24 mouse cellular contexts compared by ENCODE assay signal in the genomic region with DNA sequence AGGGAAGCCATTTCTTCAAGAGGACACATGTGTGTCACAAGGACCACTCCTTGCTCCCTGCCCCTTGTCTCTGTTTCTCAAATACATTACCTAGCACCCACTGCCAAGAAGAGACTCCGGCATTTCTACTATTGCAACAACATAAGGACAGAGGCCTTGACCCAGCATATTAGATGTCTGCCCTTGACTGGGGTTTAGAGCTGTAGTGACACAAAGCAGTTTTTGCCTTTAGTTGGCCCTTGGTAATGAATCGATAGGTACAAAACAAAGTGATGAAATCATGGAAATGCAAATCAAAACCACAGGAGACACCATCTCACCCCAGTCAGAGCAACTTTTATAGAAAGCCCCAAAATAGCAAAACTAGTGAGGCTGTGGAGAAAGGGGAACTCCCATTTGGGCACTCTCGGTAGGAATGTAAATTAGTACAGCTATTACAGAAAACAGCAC. TPM values are rescaled to one million over a fixed set of nuclear protein-coding genes. Genes with fewer than 3 reads are reported as not detected.
A peak's percentile ranks its signal among the peaks of the same experiment; 100 is the strongest.
DNase-seq lines count a peak whose midpoint lies in the region; ATAC-seq and TF ChIP-seq lines count a peak whose summit lies in the region.
"Had no signal": no experiment of that assay in that cellular context is flagged by ENCODE, and none has a peak within 500 bp of the region (broad histone marks: within the 10 kb centered on the region; RNA-seq: fewer than 3 reads in every experiment).

No protein-coding gene starts in this region.

- dilution Hi-C loops in CH12.LX (cut with MboI; ENCODE audit: extremely low pct_ligation_motif_present, extremely low pct_unique_long_range_greater_than_20kb, low sequenced_read_pairs) = no loop called here

- no peak; the same call in none of the 2 replicates for TF ChIP-seq RAD21 in CH12.LX (IDR thresholded peaks at IDR 0.05; ENCODE audit: low read depth, low read length)

- peak overlapping the region; percentile 77 for H3K27ac ChIP-seq in CH12.LX (ENCODE audit: insufficient read depth, low read depth)
- H3K27ac ChIP-seq: embryonic facial prominence, embryonic 13.5 days; forebrain, embryonic 10.5 days; hindbrain, embryonic 10.5 days; kidney, postnatal 0 days; limb, embryonic 13.5 days; lung, embryonic 15.5 days; midbrain, embryonic 12.5 days; neural tube, embryonic 12.5 days had no signal

- H3K4me3 ChIP-seq in CH12.LX (replicated peaks in 1 of 3; ENCODE audit: low read depth in 2 of 3, low read length in 2 of 3, poor library complexity in 1 of 3) = no peak overlapping the region
- H3K4me3 ChIP-seq: embryonic facial prominence, embryonic 13.5 days; forebrain, embryonic 10.5 days; hindbrain, embryonic 10.5 days; limb, embryonic 13.5 days; lung, embryonic 15.5 days; midbrain, embryonic 12.5 days; neural tube, embryonic 12.5 days had no signal

- H3K9me3 ChIP-seq in CH12.LX (replicated peaks; ENCODE audit: low read length) = peaks cover 16% of the 10 kb centered on the region
- H3K9me3 ChIP-seq: forebrain, embryonic 10.5 days; hindbrain, embryonic 10.5 days; limb, embryonic 13.5 days; lung, embryonic 15.5 days; midbrain, embryonic 12.5 days; neural tube, embryonic 12.5 days had no signal

- peak; percentile 38 for DNase-seq in lung, postnatal 36 days
- DNase-seq in lung, postnatal 4 days = no peak
- peak; percentile 99 for DNase-seq in CH12.LX (ENCODE audit: extremely low read depth)
- no peak for DNase-seq in right cerebral cortex, postnatal 25 days
- DNase-seq in thymus, postnatal 14 days = no peak
- DNase-seq: cerebellum, adult 11-12 months; cerebellum, postnatal 36 days; gastrocnemius, postnatal 25 days; right cerebral cortex, postnatal 4 days had no signal

- H3K4me1 ChIP-seq in CH12.LX (ENCODE audit: control insufficient read depth in 1 of 2, insufficient read depth in 2 of 2) = peaks cover 29 to 56% of the 10 kb centered on the region in 2 experiments
- H3K4me1 ChIP-seq: embryonic facial prominence, embryonic 13.5 days; hindbrain, embryonic 10.5 days; limb, embryonic 13.5 days; midbrain, embryonic 12.5 days; neural tube, embryonic 12.5 days had no signal

- no peaks in the 10 kb centered on the region for H3K36me3 ChIP-seq in CH12.LX (replicated peaks in 1 of 2; ENCODE audit: control insufficient read depth in 1 of 2, insufficient read depth in 1 of 2, low read length in 1 of 2)
- H3K36me3 ChIP-seq: embryonic facial prominence, embryonic 13.5 days; forebrain, embryonic 10.5 days; hindbrain, embryonic 10.5 days; limb, embryonic 13.5 days; lung, embryonic 15.5 days; midbrain, embryonic 12.5 days; neural tube, embryonic 12.5 days had no signal

- in situ Hi-C loops in CH12.LX (cut with MboI; ENCODE audit: low pct_ligation_motif_present, low pct_unique_long_range_greater_than_20kb, low sequenced_read_pairs) = loop anchor here (5.0 to 10.0 kb wide), 2 partner anchors 105 to 292 kb away; no protein-coding TSS in a partner anchor

- ATAC-seq in hematopoietic stem cell, adult 5-6 weeks (replicated peaks in 1 of 2; ENCODE audit: insufficient read depth in 1 of 2, low FRiP score in 2 of 2, low TSS enrichment in 1 of 2, low read depth in 1 of 2, poor library complexity in 2 of 2, severe bottlenecking in 2 of 2) = peak; percentile 46 to 60; a peak in 3 of 4 replicates
- peak; percentile 71 for ATAC-seq in neutrophil, adult 5-6 weeks (ENCODE audit: extremely low read depth, insufficient number of reproducible peaks, low FRiP score, poor library complexity, severe bottlenecking)
- ATAC-seq: intestine, embryonic 16.5 days had no signal

- TF ChIP-seq EP300 in CH12.LX (IDR thresholded peaks at IDR 0.05; ENCODE audit: low read length) = peak; percentile 99

- peak overlapping the region; percentile 17 for H3K9ac ChIP-seq in CH12.LX (ENCODE audit: insufficient read depth, low read depth)
- H3K9ac ChIP-seq: embryonic facial prominence, embryonic 13.5 days; limb, embryonic 13.5 days; lung, embryonic 15.5 days; midbrain, embryonic 12.5 days; neural tube, embryonic 12.5 days had no signal

- H3K27me3 ChIP-seq in CH12.LX (replicated peaks) = peaks cover 15% of the 10 kb centered on the region
- H3K27me3 ChIP-seq: lung, embryonic 15.5 days; neural tube, embryonic 12.5 days had no signal

- TF ChIP-seq POLR2A in CH12.LX (IDR thresholded peaks at IDR 0.05; ENCODE audit: low read depth, low read length) = no peak; the same call in 1 of the 2 replicates

- peak overlapping the region; percentile 71 for H3K4me2 ChIP-seq in CH12.LX (ENCODE audit: insufficient read depth, low read depth, poor library complexity, severe bottlenecking)
- H3K4me2 ChIP-seq: embryonic facial prominence, embryonic 13.5 days; heart, embryonic 11.5 days; limb, embryonic 13.5 days; lung, embryonic 15.5 days; midbrain, embryonic 12.5 days; neural tube, embryonic 12.5 days had no signal

- H3K79me2 ChIP-seq in CH12.LX (replicated peaks; ENCODE audit: control insufficient read depth, extremely low read depth, insufficient read depth, poor library complexity, severe bottlenecking) = no peaks in the 10 kb centered on the region

- TF ChIP-seq CTCF in CH12.LX (conservative IDR thresholded peaks at IDR 0.05 in 1 of 2, IDR thresholded peaks at IDR 0.05 in 1 of 2; ENCODE audit: low read depth in 2 of 2, low read length in 2 of 2) = no peak

TF ChIP-seq in CH12.LX, 34 proteins besides CTCF, POLR2A, EP300 and RAD21 (continues in another document):
- TF ChIP-seq POLR2AphosphoS2 (IDR thresholded peaks at IDR 0.05; ENCODE audit: low read depth, low read length) = no peak; the same call in 1 of the 2 replicates
- no peak for TF ChIP-seq NRF1 (IDR thresholded peaks at IDR 0.05; ENCODE audit: low read depth, low read length)
- TF ChIP-seq TBP (conservative IDR thresholded peaks at IDR 0.05; ENCODE audit: low read depth, low read length) = peak; percentile 78; the same call in 1 of the 2 replicates
- TF ChIP-seq SIN3A (IDR thresholded peaks at IDR 0.05; ENCODE audit: low read length) = peak; percentile 94; the same call in 1 of the 2 replicates
- peak; percentile 95 for TF ChIP-seq JUN (IDR thresholded peaks at IDR 0.05; ENCODE audit: insufficient read depth, low read depth, low read length)
- peak; percentile 66; the same call in 1 of the 2 replicates for TF ChIP-seq MXI1 (IDR thresholded peaks at IDR 0.05; ENCODE audit: low read depth, low read length)
- TF ChIP-seq ELF1 (IDR thresholded peaks at IDR 0.05; ENCODE audit: low read depth, low read length) = 0 out of 2 replicates have a peak, but pooled peaks have one; percentile 31
- TF ChIP-seq ETS1 (conservative IDR thresholded peaks at IDR 0.05; ENCODE audit: low read depth, low read length) = peak; percentile 99
- TF ChIP-seq HCFC1 (IDR thresholded peaks at IDR 0.05; ENCODE audit: low read depth, low read length) = peak; percentile 53
- peak; percentile 88; the same call in 1 of the 2 replicates for TF ChIP-seq CHD1 (IDR thresholded peaks at IDR 0.05; ENCODE audit: low read depth, low read length)
- TF ChIP-seq ZNF384 (IDR thresholded peaks at IDR 0.05; ENCODE audit: low read depth, low read length) = peak; percentile 59
- TF ChIP-seq MYC (IDR thresholded peaks at IDR 0.05; ENCODE audit: low read depth, low read length) = peak; percentile 86
- TF ChIP-seq E2F4 (IDR thresholded peaks at IDR 0.05; ENCODE audit: insufficient replicate concordance, low read depth, low read length) = peak; percentile 73; the same call in 1 of the 2 replicates
- peak; percentile 69; the same call in 1 of the 2 replicates for TF ChIP-seq NELFE (IDR thresholded peaks at IDR 0.05; ENCODE audit: low read depth, low read length)
- TF ChIP-seq UBTF (IDR thresholded peaks at IDR 0.05; ENCODE audit: low read depth, low read length) = no peak
- peak; percentile 89 for TF ChIP-seq MAZ (IDR thresholded peaks at IDR 0.05; ENCODE audit: low read depth, low read length)
- TF ChIP-seq KAT2A (IDR thresholded peaks at IDR 0.05; ENCODE audit: insufficient replicate concordance, low read length) = 0 out of 2 replicates have a peak, but pooled peaks have one; percentile 70
- peak; percentile 97 for TF ChIP-seq BHLHE40 (IDR thresholded peaks at IDR 0.05; ENCODE audit: low read depth, low read length)
- no peak for TF ChIP-seq ZC3H11A (IDR thresholded peaks at IDR 0.05; ENCODE audit: low read depth, low read length)
- TF ChIP-seq USF2 (conservative IDR thresholded peaks at IDR 0.05; ENCODE audit: low read depth, low read length) = no peak
- peak; percentile 95 for TF ChIP-seq MAFK (IDR thresholded peaks at IDR 0.05; ENCODE audit: insufficient replicate concordance, low read length)
- TF ChIP-seq ZKSCAN1 (IDR thresholded peaks at IDR 0.05; ENCODE audit: borderline replicate concordance, low read depth, low read length) = no peak; the same call in 1 of the 2 replicates
- no peak for TF ChIP-seq ZMIZ1 (IDR thresholded peaks at IDR 0.05; ENCODE audit: low read depth, low read length)
- peak; percentile 79 for TF ChIP-seq CHD2 (IDR thresholded peaks at IDR 0.05; ENCODE audit: low read length)
- peak; percentile 98 for TF ChIP-seq TCF12 (IDR thresholded peaks at IDR 0.05; ENCODE audit: low read depth, low read length)
- peak; percentile 100 for TF ChIP-seq MEF2A (IDR thresholded peaks at IDR 0.05; ENCODE audit: borderline replicate concordance, low read depth, low read length)
- peak; percentile 82; the same call in 1 of the 2 replicates for TF ChIP-seq RCOR1 (conservative IDR thresholded peaks at IDR 0.05; ENCODE audit: low read depth, low read length)

RNA-seq across cellular contexts. Expression of a gene that starts 9.6 kb away (rescaled TPM):
- total RNA-seq in CH12.LX (2012; rRNA removed) (1.6 and 3.3 TPM in 2 replicates), CH12.LX (2014; rRNA removed) (8.3 and 14.7 TPM in 2 replicates)
- polyA plus RNA-seq in CH12.LX (2012; ENCODE audit: insufficient read length, low read depth) = 2.6 and 3.4 TPM in 2 replicates
- total RNA-seq in hematopoietic stem cell, adult 5-6 weeks (2017) = 44.6 and 220 TPM in 2 replicates
- 177 and 234 TPM in 2 replicates for total RNA-seq in neutrophil, adult 5-6 weeks (2017)
- polyA plus RNA-seq: embryonic facial prominence, embryonic 13.5 days; forebrain, embryonic 10.5 days; frontal cortex, adult 2 months; heart, embryonic 11.5 days; hindbrain, embryonic 10.5 days; limb, embryonic 13.5 days; midbrain, embryonic 12.5 days; neural tube, embryonic 12.5 days had no signal

RNA-seq across cellular contexts. Expression of a gene that starts 16.4 kb away (rescaled TPM):
- 17.6 and 18.3 TPM in 2 replicates for total RNA-seq in CH12.LX (2012; rRNA removed)
- 14.9 and 17.4 TPM in 2 replicates for total RNA-seq in CH12.LX (2014; rRNA removed)
- polyA plus RNA-seq in CH12.LX (2012; ENCODE audit: insufficient read length, low read depth) = 21.0 and 24.4 TPM in 2 replicates
- total RNA-seq in hematopoietic stem cell, adult 5-6 weeks (2017) = 14.7 and 16.0 TPM in 2 replicates
- 39.9 and 41.6 TPM in 2 replicates for total RNA-seq in neutrophil, adult 5-6 weeks (2017)

RNA-seq across cellular contexts. Expression of a gene that starts 28.3 kb away (rescaled TPM):
- total RNA-seq in CH12.LX (2012; rRNA removed) (not detected in 2 replicates), CH12.LX (2014; rRNA removed) (not detected in 2 replicates)
- polyA plus RNA-seq in CH12.LX (2012; ENCODE audit: insufficient read length, low read depth) = not detected in 2 replicates
- 6.6 and 15.4 TPM in 2 replicates for total RNA-seq in hematopoietic stem cell, adult 5-6 weeks (2017)
- 1.5 and 2.5 TPM in 2 replicates for total RNA-seq in neutrophil, adult 5-6 weeks (2017)
- total RNA-seq: adrenal gland, postnatal 4 days; gastrocnemius, postnatal 25 days had no signal
- polyA plus RNA-seq: embryonic facial prominence, embryonic 13.5 days; forebrain, embryonic 10.5 days; hindbrain, embryonic 10.5 days; limb, embryonic 13.5 days; midbrain, embryonic 12.5 days; neural tube, embryonic 12.5 days; stomach, embryonic 16.5 days had no signal

RNA-seq across cellular contexts. Expression of a gene that starts 33.3 kb away (rescaled TPM):
- total RNA-seq in CH12.LX (2012; rRNA removed) (not detected in 2 replicates), CH12.LX (2014; rRNA removed) (not detected in 2 replicates)
- not detected in 2 replicates for polyA plus RNA-seq in CH12.LX (2012; ENCODE audit: insufficient read length, low read depth)
- total RNA-seq in hematopoietic stem cell, adult 5-6 weeks (2017) = 54.2 and 80.5 TPM in 2 replicates
- 160 TPM in 2 replicates for total RNA-seq in neutrophil, adult 5-6 weeks (2017)
- polyA plus RNA-seq: forebrain, embryonic 10.5 days had no signal

Comparison
In these comparisons a context has a peak if more than half of its experiments do, and no peak if none do; other contexts are left out.
1. DNase-seq: peak in lung, postnatal 36 days (single experiment) and CH12.LX (single experiment); none in lung, postnatal 4 days (0 of 2), right cerebral cortex, postnatal 25 days (single experiment) and thymus, postnatal 14 days (single experiment).